Mouse (Mus musculus) limb, embryonic 10.5 days (tissue): ENCODE results near the gene Nap1l5. TPM values are rescaled to one million over a fixed set of nuclear protein-coding genes. Genes with fewer than 3 reads are reported as not detected.
"Not testable (repeated sequence)": the region's sequence is repeated elsewhere in the genome, so short reads cannot be mapped to it uniquely, and the experiment has no call there.

ENCODE experiments used
- DNase-seq: peaks from one replicate; pipeline ENCODE4 v3.0.0-alpha.2; 2017; ENCODE audit warnings: low spot score
- H3K27ac ChIP-seq: fragments of 300-500 bp; sonication (generic); 2 replicates; pipeline ENCODE4 v1.5.1; 2016; ENCODE audit warnings: mild to moderate bottlenecking
- H3K27me3 ChIP-seq: fragments of 300-500 bp; sonication (generic); 2 replicates; pipeline ENCODE4 v1.6.1; 2016; ENCODE audit warnings: low read depth, mild to moderate bottlenecking; ENCODE audit not compliant: poor library complexity, severe bottlenecking
- H3K36me3 ChIP-seq: fragments of 300-500 bp; sonication (generic); 2 replicates; pipeline ENCODE4 v1.6.1; 2016; ENCODE audit warnings: mild to moderate bottlenecking, moderate library complexity
- H3K4me1 ChIP-seq: fragments of 300-500 bp; sonication (generic); 2 replicates; pipeline ENCODE4 v1.6.1; 2016
- H3K4me3 ChIP-seq: fragments of 300-500 bp; sonication (generic); 2 replicates; pipeline ENCODE4 v1.5.1; 2016; ENCODE audit warnings: mild to moderate bottlenecking, moderate library complexity
- H3K9me3 ChIP-seq: fragments of 300-500 bp; sonication (generic); replicated peaks from 2 replicates; pipeline ENCODE4 v1.6.1; 2016; ENCODE audit warnings: mild to moderate bottlenecking
- WGBS: fragments of 180-500 bp; shearing (Covaris S2); methylation state at CpG from one replicate; pipeline ENCODE4 v1.1.7; 2016; 5-methylcytosine and 5-hydroxymethylcytosine counted together
- polyA plus RNA-seq: library from polyadenylated mRNA; unstranded; fragments of >200 nt; fragmentation: Nextera tagmentation; extraction: Ambion mirVana; gene quantifications from 2 replicates; pipeline ENCODE4 v1.2.1, GENCODE M21; 2016

Nap1l5 gene
- polyA plus RNA-seq, 1 experiment from 2014 or later, result 1.9 TPM

- no peaks in the 10 kb centered on the region for H3K36me3 ChIP-seq
- H3K4me1 ChIP-seq, result peaks cover 11% of the 10 kb centered on the region
- no peak overlapping the region for H3K4me3 ChIP-seq
- no peak for DNase-seq
- 90% methylated on average over 3 of the region's 3 CpGs for WGBS
- H3K9me3 ChIP-seq, result no peaks in the 10 kb centered on the region
- no peaks in the 10 kb centered on the region for H3K27me3 ChIP-seq
- H3K27ac ChIP-seq, result no peak overlapping the region
These were observed 7.8 kb downstream of the Nap1l5 start for GRCm38 (mm10) chr6:58899076-58899475.

- Histone ChIP-seq H3K9me3 (no peaks in the 10 kb centered on the region), H3K27ac (no peak overlapping the region), H3K4me3 (no peak overlapping the region), H3K27me3 (no peaks in the 10 kb centered on the region), H3K4me1 (no peaks in the 10 kb centered on the region), H3K36me3 (no peaks in the 10 kb centered on the region)
- DNase-seq, result no peak
- WGBS, result 85% methylated on average over 3 of the region's 3 CpGs
These were observed 10.2 kb downstream of the Nap1l5 start for GRCm38 (mm10) chr6:58896648-58897047.

GRCm38 (mm10) chr6:58894994-58895393 is 11.9 kb downstream of the Nap1l5 start:
- H3K27ac ChIP-seq, result no peak overlapping the region
- DNase-seq, result no peak
- H3K9me3 ChIP-seq, result no peaks in the 10 kb centered on the region
- H3K36me3 ChIP-seq, result no peaks in the 10 kb centered on the region
- 76% methylated on average over 4 of the region's 4 CpGs for WGBS
- H3K4me3 ChIP-seq, result no peak overlapping the region
- no peaks in the 10 kb centered on the region for H3K4me1 ChIP-seq
- H3K27me3 ChIP-seq, result no peaks in the 10 kb centered on the region

- 90% methylated on average over 6 of the region's 6 CpGs for WGBS
- no peak overlapping the region for H3K27ac ChIP-seq
- H3K27me3 ChIP-seq, result no peaks in the 10 kb centered on the region
- DNase-seq, result no peak
- H3K9me3 ChIP-seq, result no peaks in the 10 kb centered on the region
- no peak overlapping the region for H3K4me3 ChIP-seq
- H3K36me3 ChIP-seq, result no peaks in the 10 kb centered on the region
- no peaks in the 10 kb centered on the region for H3K4me1 ChIP-seq
These were observed 13.6 kb downstream of the Nap1l5 start for GRCm38 (mm10) chr6:58893307-58893706.

GRCm38 (mm10) chr6:58889917-58890316 is 17.0 kb downstream of the Nap1l5 start:
- 93% methylated on average over 3 of the region's 3 CpGs for WGBS
- no peak for DNase-seq
- Histone ChIP-seq H3K36me3 (no peaks in the 10 kb centered on the region), H3K4me3 (no peak overlapping the region), H3K27me3 (no peaks in the 10 kb centered on the region), H3K4me1 (no peaks in the 10 kb centered on the region), H3K9me3 (no peaks in the 10 kb centered on the region), H3K27ac (no peak overlapping the region)

- H3K27me3 ChIP-seq, result no peaks in the 10 kb centered on the region
- WGBS, result 78% methylated on average over 6 of the region's 6 CpGs
- H3K27ac ChIP-seq, result no peak overlapping the region
These were observed 24.6 kb downstream of the Nap1l5 start for GRCm38 (mm10) chr6:58882271-58882670.

GRCm38 (mm10) chr6:58881363-58881762 is 25.5 kb downstream of the Nap1l5 start:
- 93% methylated on average over 3 of the region's 3 CpGs for WGBS
- Histone ChIP-seq H3K27me3 (no peaks in the 10 kb centered on the region), H3K4me1 (no peaks in the 10 kb centered on the region), H3K27ac (no peak overlapping the region), H3K4me3 (no peak overlapping the region), H3K36me3 (no peaks in the 10 kb centered on the region), H3K9me3 (no peaks in the 10 kb centered on the region)
- no peak for DNase-seq

More at GRCm38 (mm10) chr6:58882271-58882670, 24.6 kb downstream of the Nap1l5 start:
- Histone ChIP-seq H3K4me1 (no peaks in the 10 kb centered on the region), H3K4me3 (no peak overlapping the region), H3K36me3 (no peaks in the 10 kb centered on the region), H3K9me3 (no peaks in the 10 kb centered on the region)
- no peak for DNase-seq

- 87% methylated on average over 5 of the region's 5 CpGs for WGBS
- Histone ChIP-seq H3K36me3 (no peaks in the 10 kb centered on the region), H3K27me3 (no peaks in the 10 kb centered on the region), H3K27ac (no peak overlapping the region), H3K4me1 (no peaks in the 10 kb centered on the region), H3K4me3 (no peak overlapping the region), H3K9me3 (no peaks in the 10 kb centered on the region)
- DNase-seq, result no peak
These were observed 26.0 kb downstream of the Nap1l5 start for GRCm38 (mm10) chr6:58880861-58881260.

- Histone ChIP-seq H3K27ac (no peak overlapping the region), H3K36me3 (no peaks in the 10 kb centered on the region), H3K4me1 (no peaks in the 10 kb centered on the region), H3K27me3 (no peaks in the 10 kb centered on the region), H3K4me3 (no peak overlapping the region), H3K9me3 (no peaks in the 10 kb centered on the region)
- 93% methylated on average over 9 of the region's 9 CpGs for WGBS
- no peak for DNase-seq
These were observed 26.9 kb downstream of the Nap1l5 start for GRCm38 (mm10) chr6:58879987-58880386.

- Histone ChIP-seq H3K36me3 (no peaks in the 10 kb centered on the region), H3K27ac (no peak overlapping the region), H3K9me3 (no peaks in the 10 kb centered on the region), H3K4me3 (no peak overlapping the region), H3K4me1 (no peaks in the 10 kb centered on the region), H3K27me3 (no peaks in the 10 kb centered on the region)
- DNase-seq, result no peak
- 85% methylated on average over 4 of the region's 4 CpGs for WGBS
These were observed 27.3 kb downstream of the Nap1l5 start for GRCm38 (mm10) chr6:58879572-58879971.

- not testable (repeated sequence) for H3K9me3 ChIP-seq, H3K4me3 ChIP-seq, H3K4me1 ChIP-seq, H3K27me3 ChIP-seq, H3K36me3 ChIP-seq, H3K27ac ChIP-seq, DNase-seq
- WGBS, result 92% methylated on average over 6 of the region's 6 CpGs
These were observed 39.0 kb downstream of the Nap1l5 start for GRCm38 (mm10) chr6:58867858-58868257.

GRCm38 (mm10) chr6:58863631-58864235 is 43.1 kb downstream of the Nap1l5 start:
- Histone ChIP-seq H3K27ac (no peak overlapping the region), H3K27me3 (no peaks in the 10 kb centered on the region), H3K4me3 (no peak overlapping the region), H3K4me1 (no peaks in the 10 kb centered on the region), H3K36me3 (no peaks in the 10 kb centered on the region), H3K9me3 (no peaks in the 10 kb centered on the region)
- WGBS, result 87% methylated on average over 4 of the region's 4 CpGs
- no peak for DNase-seq

- no peak overlapping the region for H3K4me3 ChIP-seq
- no peaks in the 10 kb centered on the region for H3K36me3 ChIP-seq
- WGBS, result 88% methylated on average over 9 of the region's 9 CpGs
- no peaks in the 10 kb centered on the region for H3K9me3 ChIP-seq
- H3K27ac ChIP-seq, result no peak overlapping the region
- H3K4me1 ChIP-seq, result no peaks in the 10 kb centered on the region
- H3K27me3 ChIP-seq, result no peaks in the 10 kb centered on the region
- DNase-seq, result no peak
These were observed 44.4 kb downstream of the Nap1l5 start for GRCm38 (mm10) chr6:58862446-58862993.

- 90% methylated on average over 4 of the region's 4 CpGs for WGBS
- Histone ChIP-seq H3K36me3 (no peaks in the 10 kb centered on the region), H3K27me3 (no peaks in the 10 kb centered on the region), H3K9me3 (no peaks in the 10 kb centered on the region), H3K27ac (no peak overlapping the region), H3K4me3 (no peak overlapping the region), H3K4me1 (no peaks in the 10 kb centered on the region)
- no peak for DNase-seq
These were observed 47.4 kb downstream of the Nap1l5 start for GRCm38 (mm10) chr6:58859517-58859916.
